Mouse (Mus musculus) embryonic fibroblast, embryonic 13.5 days (primary cell): ENCODE data around the gene Krt88.

ENCODE experiments used
- CTCF ChIP-seq: IDR thresholded peaks from 2 replicates; pipeline ENCODE4 v1.5.1; 2011; ENCODE audit warnings: mild to moderate bottlenecking, control low read depth, low read length, moderate library complexity, borderline replicate concordance; ENCODE audit not compliant: insufficient read depth
- POLR2A ChIP-seq: IDR thresholded peaks from 2 replicates; pipeline ENCODE4 v1.6.1; 2011; ENCODE audit warnings: low read depth, mild to moderate bottlenecking, control low read depth, low read length, moderate library complexity

- TF ChIP-seq CTCF (no peak), POLR2A (no peak)
These were observed 45.2 kb downstream of the Krt88 start for GRCm38 (mm10) chr15:101492718-101493117.
